Mouse (Mus musculus) mouse embryonic stem cell (cell line): Measurements from ENCODE around the gene Rfx3.

Experiments used
- in situ Hi-C, 2 experiments: fragments of 300-500 bp; cut with MboI; formaldehyde crosslinking; loops; 1 replicate in 1 of 2; 3 replicates in 1 of 2; pipeline ENCODE4 v1.14.3; 2019 to 2020; ENCODE audit warnings: low sequenced_read_pairs in 2 of 2, low pct_unique_long_range_greater_than_20kb in 1 of 2, mixed read lengths in 1 of 2; ENCODE audit not compliant: unreplicated experiment in 1 of 2

The Rfx3 gene

GRCm38 (mm10) chr19:27919040-27919439, 91.9 kb downstream of the Rfx3 start:
- in situ Hi-C loops: no loop called here

GRCm38 (mm10) chr19:27916446-27916845, 94.5 kb downstream of the Rfx3 start:
- in situ Hi-C loops: no loop called here

GRCm38 (mm10) chr19:27906976-27907375, 104.0 kb downstream of the Rfx3 start:
- in situ Hi-C loops: no loop called here

- in situ Hi-C loops: no loop called here
Observed at GRCm38 (mm10) chr19:27905976-27906375, 105.0 kb downstream of the Rfx3 start.

- in situ Hi-C loops: no loop called here
Observed at GRCm38 (mm10) chr19:27905172-27905571, 105.8 kb downstream of the Rfx3 start.

- in situ Hi-C loops: no loop called here
Observed at GRCm38 (mm10) chr19:27904655-27905054, 106.3 kb downstream of the Rfx3 start.

GRCm38 (mm10) chr19:27904209-27904608, 106.8 kb downstream of the Rfx3 start:
- in situ Hi-C loops: no loop called here

- in situ Hi-C loops: no loop called here
Observed at GRCm38 (mm10) chr19:27902601-27903000, 108.4 kb downstream of the Rfx3 start.

GRCm38 (mm10) chr19:27901693-27902092, 109.3 kb downstream of the Rfx3 start:
- in situ Hi-C loops: no loop called here

GRCm38 (mm10) chr19:27884520-27884919, 126.4 kb downstream of the Rfx3 start:
- in situ Hi-C loops: no loop called here

GRCm38 (mm10) chr19:27877429-27877828, 133.5 kb downstream of the Rfx3 start:
- in situ Hi-C loops: no loop called here

GRCm38 (mm10) chr19:27870794-27871193, 140.2 kb downstream of the Rfx3 start:
- in situ Hi-C loops: no loop called here

GRCm38 (mm10) chr19:27859641-27860040, 151.3 kb downstream of the Rfx3 start:
- in situ Hi-C loops: no loop called here

- in situ Hi-C loops: no loop called here
Observed at GRCm38 (mm10) chr19:27848946-27849345, 162.0 kb downstream of the Rfx3 start.

- in situ Hi-C loops: no loop called here
Observed at GRCm38 (mm10) chr19:27847055-27847454, 163.9 kb downstream of the Rfx3 start.

- in situ Hi-C loops: no loop called here
Observed at GRCm38 (mm10) chr19:27838635-27839034, 172.3 kb downstream of the Rfx3 start.

- in situ Hi-C loops: no loop called here
Observed at GRCm38 (mm10) chr19:27838041-27838440, 172.9 kb downstream of the Rfx3 start.

- in situ Hi-C loops: no loop called here
Observed at GRCm38 (mm10) chr19:27832448-27832847, 178.5 kb downstream of the Rfx3 start.

- in situ Hi-C loops: no loop called here
Observed at GRCm38 (mm10) chr19:27828316-27828715, 182.7 kb downstream of the Rfx3 start.

- in situ Hi-C loops: no loop called here
Observed at GRCm38 (mm10) chr19:27817661-27818060, 193.3 kb downstream of the Rfx3 start.

GRCm38 (mm10) chr19:27780030-27780429, 230.9 kb downstream of the Rfx3 start:
- in situ Hi-C loops: no loop called here
